Mouse (Mus musculus): ENCODE measurements around the gene Gm49354.

DNA sequence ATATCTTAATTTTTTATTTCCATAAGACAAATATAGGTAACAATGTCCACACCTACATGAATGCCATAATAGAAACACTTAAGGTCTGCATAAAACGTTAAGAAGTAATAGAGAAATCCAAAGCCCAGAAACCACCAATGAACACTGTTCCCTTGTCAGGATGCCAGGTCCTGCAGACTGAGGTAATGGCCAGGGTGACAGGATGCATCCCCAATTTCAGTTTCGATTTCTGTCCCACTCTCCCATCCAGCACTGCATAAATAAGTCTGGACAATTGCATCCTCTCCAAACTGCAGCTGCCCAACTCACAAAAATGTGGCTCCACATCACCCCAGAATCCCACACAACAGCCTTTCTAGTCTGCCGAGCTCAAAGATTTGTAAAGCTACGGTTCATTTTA lies 38.1 kb upstream of the Gm49354 start:
- no peak for TF ChIP-seq GATA1 (IDR thresholded peaks at IDR 0.05; ENCODE audit: borderline replicate concordance, low read length)
- TF ChIP-seq POLR2AphosphoS5 (IDR thresholded peaks at IDR 0.05; ENCODE audit: insufficient replicate concordance, low read depth, low read length) = no peak
- TF ChIP-seq CTCF (IDR thresholded peaks at IDR 0.05; ENCODE audit: low read depth, low read length) = no peak
- TF ChIP-seq GATA2 (IDR thresholded peaks at IDR 0.05; ENCODE audit: borderline replicate concordance, low read depth, low read length) = no peak

All from G1E (cell line).